Mouse (Mus musculus) thymus, adult 2 months (tissue): ENCODE measurements around the gene Cped1. TPM values are rescaled to one million over a fixed set of nuclear protein-coding genes. Genes with fewer than 3 reads are reported as not detected.

Experiments
- DNase-seq: peaks from one replicate; pipeline ENCODE4 v3.0.0; 2021
- H3K27ac ChIP-seq: fragments of 200-500 bp; 2 replicates; pipeline ENCODE4 v1.5.1; 2012; ENCODE audit warnings: low read length, control low read depth; ENCODE audit not compliant: control insufficient read depth, insufficient read depth
- H3K27me3 ChIP-seq: fragments of 200-500 bp; 2 replicates; pipeline ENCODE4 v1.6.1; 2012; ENCODE audit warnings: mild to moderate bottlenecking, low read length, moderate library complexity, mixed read lengths; ENCODE audit not compliant: control insufficient read depth, insufficient read depth
- H3K36me3 ChIP-seq: fragments of 200-500 bp; 2 replicates; pipeline ENCODE4 v1.6.1; 2012; ENCODE audit warnings: mild to moderate bottlenecking, low read length, moderate library complexity; ENCODE audit not compliant: control insufficient read depth, insufficient read depth
- H3K4me1 ChIP-seq: fragments of 200-500 bp; replicated peaks from 2 replicates; pipeline ENCODE4 v1.6.1; 2012; ENCODE audit warnings: low read length; ENCODE audit not compliant: control insufficient read depth, insufficient read depth
- H3K4me3 ChIP-seq: fragments of 200-500 bp; 2 replicates; pipeline ENCODE4 v1.5.1; 2012; ENCODE audit warnings: mild to moderate bottlenecking, low read length, control low read depth, moderate library complexity; ENCODE audit not compliant: control insufficient read depth, insufficient read depth
- CTCF ChIP-seq: fragments of 200-500 bp; IDR thresholded peaks from 2 replicates; pipeline ENCODE4 v1.5.1; 2012; ENCODE audit warnings: mild to moderate bottlenecking, control low read depth, low read length, moderate library complexity, borderline replicate concordance; ENCODE audit not compliant: control insufficient read depth, poor library complexity, insufficient read depth; ENCODE audit errors: extremely low read depth
- POLR2A ChIP-seq: fragments of 200-500 bp; IDR thresholded peaks from 2 replicates; pipeline ENCODE4 v1.6.1; 2012; ENCODE audit warnings: mild to moderate bottlenecking, low read length, control low read depth, moderate library complexity; ENCODE audit not compliant: control insufficient read depth, poor library complexity, insufficient read depth; ENCODE audit errors: extremely low read depth
- WGBS: fragments of 180-500 bp; shearing (Covaris S2); methylation state at CpG from one replicate; pipeline ENCODE4 v1.1.7; 2018; 5-methylcytosine and 5-hydroxymethylcytosine counted together
- polyA plus RNA-seq: library from polyadenylated mRNA; depleted of rRNA; stranded (reverse); fragments of >200 nt; gene quantifications from 2 replicates; pipeline ENCODE4 v1.2.3, GENCODE M21; 2012

Gene Cped1
- polyA plus RNA-seq, 1 experiment, result 1.7 TPM

DNA sequence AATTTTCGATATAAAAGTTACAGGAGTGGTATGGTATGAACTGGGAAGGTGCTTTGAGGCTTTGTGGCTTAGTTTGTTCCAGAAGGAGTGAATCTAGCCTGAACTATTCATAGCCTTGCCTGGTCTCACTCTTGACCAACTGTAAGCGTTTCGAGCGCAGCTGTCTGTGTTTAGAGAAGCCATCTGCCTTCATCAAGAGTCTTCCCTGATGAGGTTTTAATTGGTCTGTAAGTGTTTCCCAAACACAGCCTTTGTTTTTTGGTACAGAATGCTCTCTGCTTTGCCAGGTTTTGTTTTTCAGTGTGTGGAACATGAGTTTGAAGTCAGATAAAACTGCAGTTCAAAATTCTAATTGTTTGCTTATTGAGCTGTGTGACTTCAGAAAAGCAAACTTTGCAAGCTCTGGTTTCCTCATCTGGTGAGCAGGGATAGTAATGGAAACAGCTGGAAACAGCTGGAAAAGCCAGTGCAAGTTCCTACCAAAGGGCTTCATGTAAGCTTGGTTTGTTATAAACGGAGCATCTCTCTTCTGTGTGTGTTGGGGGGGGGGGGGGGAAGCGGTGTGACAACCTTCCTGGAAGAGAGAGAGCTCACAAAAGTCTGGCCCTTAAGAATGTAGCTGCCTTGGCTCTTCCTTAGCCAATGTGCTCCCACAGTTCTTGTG, 221.0 kb downstream of the Cped1 start:
- no peaks in the 10 kb centered on the region for H3K36me3 ChIP-seq
- no peaks in the 10 kb centered on the region for H3K4me1 ChIP-seq
- TF ChIP-seq CTCF (no peak), POLR2A (no peak)
- no peaks in the 10 kb centered on the region for H3K27me3 ChIP-seq
- H3K4me3 ChIP-seq, result no peak overlapping the region
- WGBS, result 92% methylated on average over 6 of the region's 6 CpGs
- DNase-seq, result no peak
- no peak overlapping the region for H3K27ac ChIP-seq

DNA sequence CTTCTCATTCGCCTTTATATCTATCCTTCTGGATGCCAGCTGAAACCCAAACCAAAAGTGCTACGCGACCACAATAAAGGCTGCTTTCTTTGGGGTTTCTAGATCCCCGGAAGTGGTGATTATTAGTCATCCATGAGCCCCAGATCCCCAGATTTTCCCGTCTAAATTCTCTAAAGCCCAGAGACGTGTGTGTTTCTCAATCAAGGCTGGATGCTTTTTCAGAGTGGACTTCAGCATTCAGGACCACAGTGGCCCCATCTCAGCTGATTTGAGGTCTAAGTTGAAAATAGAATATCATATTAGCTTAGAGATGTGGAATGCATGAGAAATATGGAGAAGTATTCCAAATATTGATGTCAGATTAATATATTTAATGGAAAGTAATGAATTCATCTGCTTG, 226.4 kb downstream of the Cped1 start:
- no peak for DNase-seq
- Histone ChIP-seq H3K36me3 (no peaks in the 10 kb centered on the region), H3K4me1 (peaks cover 3% of the 10 kb centered on the region; the same call in 1 of the 2 replicates), H3K27ac (no peak overlapping the region), H3K4me3 (no peak overlapping the region), H3K27me3 (no peaks in the 10 kb centered on the region)
- WGBS, result 87% methylated on average over 6 of the region's 6 CpGs
- TF ChIP-seq CTCF, result no peak
- TF ChIP-seq POLR2A, result no peak

DNA sequence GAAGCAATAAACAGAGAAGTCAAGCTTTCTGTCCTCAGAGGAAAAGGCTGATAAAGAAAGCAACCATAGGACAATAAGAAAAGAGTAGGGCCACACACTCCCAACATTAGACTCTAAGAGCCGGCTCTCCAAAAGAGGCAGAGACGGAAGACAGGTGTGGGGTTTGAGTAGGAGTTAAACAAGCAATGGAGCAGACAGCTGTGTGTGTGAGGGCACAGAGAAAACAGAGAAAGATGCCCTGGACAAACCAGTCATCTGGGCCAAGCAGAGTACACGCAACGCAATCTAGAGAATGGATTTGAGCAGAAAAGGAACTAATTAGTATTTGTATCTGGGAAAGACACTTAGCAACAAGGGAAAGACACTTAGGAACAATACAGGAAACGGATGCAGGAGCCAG, 227.5 kb downstream of the Cped1 start:
- Histone ChIP-seq H3K4me1 (peaks cover 3% of the 10 kb centered on the region; the same call in 1 of the 2 replicates), H3K4me3 (no peak overlapping the region), H3K36me3 (no peaks in the 10 kb centered on the region), H3K27me3 (no peaks in the 10 kb centered on the region), H3K27ac (no peak overlapping the region)
- 95% methylated on average over 5 of the region's 5 CpGs for WGBS
- no peak for DNase-seq
- TF ChIP-seq CTCF (no peak), POLR2A (no peak)

DNA sequence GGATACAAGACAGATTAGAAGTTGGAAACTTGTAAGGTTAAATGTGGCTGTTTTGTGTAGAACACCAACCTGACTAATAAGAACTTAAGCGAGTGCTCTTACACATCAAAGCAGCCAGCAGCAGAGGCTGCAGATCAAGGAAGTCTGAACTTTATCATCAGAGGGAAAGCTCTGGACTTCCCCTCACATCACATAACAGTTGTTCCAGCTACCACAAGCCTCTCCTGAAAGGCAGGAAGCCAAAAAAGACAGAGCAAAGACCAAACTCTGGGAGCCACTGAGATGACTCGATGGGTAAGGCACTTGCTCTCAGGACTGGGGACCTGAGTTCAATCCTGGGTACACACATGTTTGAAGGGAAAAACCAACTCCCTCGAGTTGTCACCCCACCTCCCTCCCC, 228.1 kb downstream of the Cped1 start:
- H3K36me3 ChIP-seq, result no peaks in the 10 kb centered on the region
- H3K27me3 ChIP-seq, result no peaks in the 10 kb centered on the region
- no peak overlapping the region for H3K27ac ChIP-seq
- DNase-seq, result no peak
- H3K4me3 ChIP-seq, result no peak overlapping the region
- H3K4me1 ChIP-seq, result peaks cover 3% of the 10 kb centered on the region; the same call in 1 of the 2 replicates
- TF ChIP-seq CTCF, result no peak
- TF ChIP-seq POLR2A, result no peak
- WGBS, result 9% methylated on average over 3 of the region's 3 CpGs

DNA sequence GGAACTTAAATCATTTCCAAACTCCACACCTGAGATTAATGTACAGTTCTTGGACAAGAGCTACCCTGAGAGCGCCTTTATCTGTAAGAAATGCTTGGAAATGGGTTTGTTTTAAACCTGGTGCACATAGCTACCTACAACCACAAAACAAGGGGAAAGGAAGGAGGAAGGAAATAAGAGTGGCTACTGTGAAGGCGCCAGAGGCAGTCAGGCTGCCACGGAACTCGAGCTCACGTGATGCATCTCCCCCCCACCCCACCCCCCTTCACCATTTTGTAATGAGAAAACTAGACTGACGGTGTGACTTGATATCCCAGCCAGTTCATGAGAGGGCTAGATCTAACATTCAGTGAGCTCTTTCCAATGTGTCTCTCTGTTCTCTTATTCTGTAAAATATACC, 228.9 kb downstream of the Cped1 start:
- H3K4me3 ChIP-seq, result no peak overlapping the region
- TF ChIP-seq POLR2A (no peak), CTCF (no peak)
- 23% methylated on average over 6 of the region's 6 CpGs for WGBS

DNA sequence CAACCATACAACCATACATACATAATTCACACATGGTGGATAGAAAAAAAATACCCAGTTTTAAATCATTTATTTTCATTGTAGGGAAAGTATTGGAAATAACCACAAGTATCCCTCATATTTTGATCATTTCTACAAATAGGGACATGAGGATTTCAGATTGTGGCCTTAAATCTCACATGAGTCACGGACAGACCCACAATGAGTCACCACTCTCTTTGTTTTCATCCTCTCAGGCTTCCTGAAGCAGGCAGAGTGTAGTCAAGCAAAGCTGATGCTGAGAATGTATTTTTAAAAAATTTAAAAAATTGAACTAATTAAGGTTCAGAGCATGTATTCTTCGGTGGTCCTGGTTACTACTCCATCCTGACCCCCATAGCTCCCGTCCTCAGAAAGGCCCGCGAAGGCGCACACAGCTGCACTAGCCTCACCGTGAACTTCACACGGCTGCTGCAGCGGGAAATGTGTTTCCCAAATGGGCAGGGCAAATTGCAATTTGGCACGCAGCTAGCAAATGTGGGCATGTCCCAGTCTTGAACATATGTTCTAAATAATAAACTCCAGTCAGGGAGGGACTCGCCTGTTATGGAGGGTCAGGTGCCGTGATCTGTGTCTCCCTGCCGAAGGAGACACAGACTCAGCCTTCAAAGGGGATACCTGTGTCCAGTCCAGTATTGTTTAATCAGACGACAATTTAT, 230.7 kb downstream of the Cped1 start:
- no peak for DNase-seq
- Histone ChIP-seq H3K27me3 (no peaks in the 10 kb centered on the region), H3K27ac (no peak overlapping the region), H3K4me1 (peaks cover 3% of the 10 kb centered on the region; the same call in 1 of the 2 replicates), H3K36me3 (no peaks in the 10 kb centered on the region), H3K4me3 (no peak overlapping the region)
- no peak for TF ChIP-seq POLR2A
- TF ChIP-seq CTCF, result no peak
- WGBS, result 91% methylated on average over 14 of the region's 14 CpGs

More for the DNA sequence above, 228.9 kb downstream of the Cped1 start:
- Histone ChIP-seq H3K4me1 (peaks cover 3% of the 10 kb centered on the region; the same call in 1 of the 2 replicates), H3K36me3 (no peaks in the 10 kb centered on the region), H3K27ac (no peak overlapping the region), H3K27me3 (no peaks in the 10 kb centered on the region)
- DNase-seq, result no peak
